Mouse (Mus musculus): Measurements from ENCODE around the gene Tmem120b. TPM values are rescaled to one million over a fixed set of nuclear protein-coding genes. Genes with fewer than 3 reads are reported as not detected.
A peak's percentile ranks its signal among the peaks of the same experiment; 100 is the strongest.

Gene Tmem120b
- polyA plus RNA-seq, 1 experiment from 2014 or later = 11.8 TPM

DNA sequence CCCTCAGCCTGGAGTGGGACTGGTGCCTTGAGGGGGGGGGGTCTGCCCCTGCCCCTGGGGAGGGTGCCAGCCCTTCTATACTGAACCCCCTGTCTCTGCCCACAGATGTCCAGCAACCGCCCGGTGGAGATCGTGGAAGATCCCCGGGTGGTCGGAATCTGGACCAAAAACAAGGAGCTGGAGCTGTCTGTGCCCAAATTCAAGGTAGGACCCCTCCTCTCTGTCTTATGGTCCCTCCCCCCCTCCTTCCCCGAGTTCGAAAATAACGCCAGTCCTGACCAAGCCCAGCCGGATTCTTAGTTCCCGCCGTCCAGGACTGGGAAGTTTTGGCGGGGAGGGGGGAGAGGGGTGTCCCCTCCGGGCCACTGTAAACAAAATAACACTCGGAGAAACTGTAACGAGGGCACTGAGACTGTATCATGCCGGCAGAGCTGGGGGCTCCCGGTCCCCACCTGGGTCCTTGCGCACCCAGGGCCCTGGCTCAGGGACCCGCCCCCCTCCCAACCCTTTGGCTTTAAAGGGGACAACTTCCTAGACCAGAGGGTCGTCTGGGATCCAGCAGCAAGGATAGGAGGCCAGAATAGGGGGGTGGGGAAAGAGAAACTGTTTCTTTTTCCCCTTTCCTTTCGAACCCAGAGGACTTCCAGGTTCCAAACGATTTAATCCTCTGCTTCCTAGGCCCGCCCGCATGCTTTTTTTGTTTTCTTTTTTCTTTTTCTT is 75.2 kb downstream of the Tmem120b start:
- H3K36me3 ChIP-seq = peaks cover 40% of the 10 kb centered on the region
- no peak for ATAC-seq (ENCODE audit: extremely low read depth, insufficient number of reproducible peaks, low FRiP score, low TSS enrichment)
- peak overlapping the region; percentile 100 for H3K27ac ChIP-seq (replicated peaks)
- peaks cover 52% of the 10 kb centered on the region for H3K4me1 ChIP-seq
- H3K4me3 ChIP-seq = peak overlapping the region; percentile 96
- WGBS = 2% methylated on average over 24 of the region's 24 CpGs
- H3K4me2 ChIP-seq = peak overlapping the region; percentile 86
- peak overlapping the region; percentile 100 for H3K9ac ChIP-seq
- H3K9me3 ChIP-seq = no peaks in the 10 kb centered on the region
- no peaks in the 10 kb centered on the region for H3K27me3 ChIP-seq (replicated peaks)

DNA sequence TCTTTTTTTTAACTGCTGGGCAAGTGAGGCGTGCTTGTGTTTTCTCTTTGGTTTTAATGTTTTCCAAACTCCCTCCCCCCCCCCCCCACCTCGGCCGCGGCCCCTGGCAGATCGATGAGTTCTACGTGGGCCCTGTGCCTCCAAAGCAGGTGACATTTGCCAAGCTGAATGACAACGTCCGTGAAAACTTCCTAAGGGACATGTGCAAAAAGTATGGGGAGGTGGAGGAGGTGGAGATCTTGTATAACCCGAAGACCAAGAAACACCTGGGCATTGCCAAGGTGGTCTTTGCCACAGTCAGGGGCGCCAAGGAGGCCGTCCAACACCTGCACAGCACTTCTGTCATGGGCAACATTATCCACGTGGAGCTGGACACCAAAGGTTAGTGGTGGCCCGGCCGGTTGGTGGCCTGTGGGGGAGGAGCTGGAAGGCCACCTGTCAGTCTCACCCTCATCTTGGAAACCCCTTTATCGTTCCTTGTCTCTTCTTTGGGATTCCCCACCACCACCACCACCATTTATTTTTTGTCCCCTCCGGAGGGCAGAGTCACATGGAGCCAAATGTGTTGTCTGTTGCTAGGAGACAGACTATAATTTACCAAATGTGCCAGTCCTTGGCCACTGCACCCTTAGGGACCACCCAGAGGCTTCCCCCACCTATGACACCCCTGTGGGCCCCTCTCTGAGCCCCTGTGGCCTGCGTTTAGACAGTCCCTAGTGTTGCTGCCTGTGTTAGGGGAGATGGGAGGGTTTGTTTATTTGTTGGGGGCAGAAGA is 75.9 kb downstream of the Tmem120b start:
- Histone ChIP-seq H3K4me1 (peaks cover 52% of the 10 kb centered on the region), H3K36me3 (peaks cover 47% of the 10 kb centered on the region), H3K27ac (replicated peaks) (peak overlapping the region; percentile 100), H3K27me3 (replicated peaks) (no peaks in the 10 kb centered on the region), H3K4me3 (peak overlapping the region; percentile 96), H3K9ac (peak overlapping the region; percentile 100), H3K9me3 (no peaks in the 10 kb centered on the region), H3K4me2 (peak overlapping the region; percentile 86)
- ATAC-seq (ENCODE audit: extremely low read depth, insufficient number of reproducible peaks, low FRiP score, low TSS enrichment) = no peak
- 4% methylated on average over 17 of the region's 17 CpGs for WGBS

DNA sequence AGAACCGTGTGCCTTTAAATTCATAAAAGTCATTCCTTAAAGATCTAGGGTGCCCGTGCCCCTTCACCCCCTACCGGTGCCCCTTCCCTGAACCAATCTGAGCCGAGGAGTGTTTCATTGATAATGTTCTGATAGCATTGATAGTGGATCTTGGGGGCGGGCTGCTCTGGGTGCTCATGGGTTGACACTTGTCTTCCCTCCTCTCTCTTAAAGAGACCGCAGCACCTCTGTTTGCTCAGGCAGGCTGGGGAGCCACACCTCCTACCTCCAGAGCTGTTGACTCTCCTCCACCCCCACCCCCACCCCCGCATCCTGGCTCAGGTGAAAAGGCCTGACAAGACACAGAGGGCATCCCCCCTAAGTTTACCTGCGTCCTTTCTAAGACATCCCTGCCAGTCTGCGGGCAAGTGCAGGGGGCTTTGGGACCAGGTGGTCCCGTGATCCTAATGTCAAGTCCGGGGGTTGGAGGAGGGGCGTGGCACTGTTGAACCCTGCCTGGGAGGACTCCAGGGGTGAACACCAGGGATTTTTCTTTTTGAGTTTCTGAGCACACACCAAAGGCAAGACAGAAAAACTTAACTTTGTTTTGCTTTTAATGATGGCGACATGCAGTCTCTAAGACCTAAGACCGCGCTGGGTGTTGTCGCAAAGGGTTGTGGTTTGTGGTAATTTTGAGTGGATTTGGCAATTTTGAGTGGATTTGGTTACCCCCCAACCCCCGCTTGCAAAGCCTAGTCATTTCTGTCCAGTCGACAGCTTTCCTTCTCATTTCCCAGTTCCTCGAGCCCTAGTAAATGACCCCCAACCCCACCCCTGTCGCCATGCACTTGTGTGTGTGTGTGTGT is 76.8 kb downstream of the Tmem120b start:
- Histone ChIP-seq H3K4me2 (peak overlapping the region; percentile 86), H3K4me3 (peak overlapping the region; percentile 96), H3K4me1 (peaks cover 53% of the 10 kb centered on the region), H3K36me3 (peaks cover 51% of the 10 kb centered on the region), H3K9ac (peak overlapping the region; percentile 100), H3K27me3 (replicated peaks) (no peaks in the 10 kb centered on the region), H3K27ac (replicated peaks) (0 out of 2 replicates have a peak overlapping the region, but pooled peaks have one; percentile 38), H3K9me3 (no peaks in the 10 kb centered on the region)
- no peak for ATAC-seq (ENCODE audit: extremely low read depth, insufficient number of reproducible peaks, low FRiP score, low TSS enrichment)
- WGBS = 36% methylated on average over 20 of the region's 20 CpGs

DNA sequence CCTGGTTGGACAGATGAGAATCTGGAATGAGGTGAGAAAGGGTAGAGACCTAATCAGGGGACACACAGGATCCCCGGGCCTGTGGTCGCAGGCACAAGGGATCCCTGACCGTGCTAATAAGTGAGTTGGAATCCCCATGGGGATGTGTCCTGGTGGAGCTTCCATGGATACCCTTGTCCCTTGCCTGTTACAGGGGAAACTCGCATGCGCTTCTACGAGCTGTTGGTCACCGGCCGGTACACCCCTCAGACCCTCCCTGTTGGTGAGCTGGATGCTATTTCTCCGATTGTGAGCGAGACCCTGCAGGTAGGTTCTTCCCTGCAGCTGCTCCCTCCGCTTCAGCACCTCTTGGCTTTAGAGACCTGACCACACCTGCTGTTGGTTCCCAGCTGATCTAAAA is 78.1 kb downstream of the Tmem120b start:
- H3K27me3 ChIP-seq (replicated peaks) = no peaks in the 10 kb centered on the region
- H3K36me3 ChIP-seq = peaks cover 65% of the 10 kb centered on the region
- no peak overlapping the region for H3K4me3 ChIP-seq
- no peak for ATAC-seq (ENCODE audit: extremely low read depth, insufficient number of reproducible peaks, low FRiP score, low TSS enrichment)
- peaks cover 67% of the 10 kb centered on the region for H3K4me1 ChIP-seq
- no peak overlapping the region for H3K9ac ChIP-seq
- no peak overlapping the region for H3K27ac ChIP-seq (replicated peaks)
- H3K4me2 ChIP-seq = peak overlapping the region; percentile 86; the same call in 1 of the 2 replicates
- no peaks in the 10 kb centered on the region for H3K9me3 ChIP-seq
- 84% methylated on average over 11 of the region's 11 CpGs for WGBS

DNA sequence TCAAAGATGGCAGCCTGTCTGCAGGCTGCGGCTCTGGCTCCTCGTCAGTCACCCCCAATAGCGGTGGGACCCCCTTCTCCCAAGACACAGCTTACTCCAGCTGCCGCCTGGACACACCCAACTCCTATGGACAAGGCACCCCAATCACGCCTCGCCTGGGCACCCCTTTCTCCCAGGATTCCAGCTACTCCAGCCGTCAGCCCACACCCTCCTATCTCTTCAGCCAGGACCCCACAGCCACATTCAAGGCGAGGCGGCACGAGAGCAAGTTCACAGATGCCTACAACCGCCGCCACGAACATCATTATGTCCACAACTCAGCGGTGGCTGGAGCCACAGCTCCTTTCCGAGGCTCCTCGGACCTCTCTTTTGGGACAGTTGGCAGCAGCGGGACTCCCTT is 79.4 kb downstream of the Tmem120b start:
- Histone ChIP-seq H3K9me3 (no peaks in the 10 kb centered on the region), H3K27me3 (replicated peaks) (no peaks in the 10 kb centered on the region), H3K9ac (no peak overlapping the region; the same call in 1 of the 2 replicates), H3K4me3 (no peak overlapping the region), H3K36me3 (peaks cover 77% of the 10 kb centered on the region), H3K27ac (replicated peaks) (no peak overlapping the region), H3K4me2 (no peak overlapping the region), H3K4me1 (peaks cover 69% of the 10 kb centered on the region)
- 74% methylated on average over 17 of the region's 17 CpGs for WGBS
- ATAC-seq (ENCODE audit: extremely low read depth, insufficient number of reproducible peaks, low FRiP score, low TSS enrichment) = no peak

DNA sequence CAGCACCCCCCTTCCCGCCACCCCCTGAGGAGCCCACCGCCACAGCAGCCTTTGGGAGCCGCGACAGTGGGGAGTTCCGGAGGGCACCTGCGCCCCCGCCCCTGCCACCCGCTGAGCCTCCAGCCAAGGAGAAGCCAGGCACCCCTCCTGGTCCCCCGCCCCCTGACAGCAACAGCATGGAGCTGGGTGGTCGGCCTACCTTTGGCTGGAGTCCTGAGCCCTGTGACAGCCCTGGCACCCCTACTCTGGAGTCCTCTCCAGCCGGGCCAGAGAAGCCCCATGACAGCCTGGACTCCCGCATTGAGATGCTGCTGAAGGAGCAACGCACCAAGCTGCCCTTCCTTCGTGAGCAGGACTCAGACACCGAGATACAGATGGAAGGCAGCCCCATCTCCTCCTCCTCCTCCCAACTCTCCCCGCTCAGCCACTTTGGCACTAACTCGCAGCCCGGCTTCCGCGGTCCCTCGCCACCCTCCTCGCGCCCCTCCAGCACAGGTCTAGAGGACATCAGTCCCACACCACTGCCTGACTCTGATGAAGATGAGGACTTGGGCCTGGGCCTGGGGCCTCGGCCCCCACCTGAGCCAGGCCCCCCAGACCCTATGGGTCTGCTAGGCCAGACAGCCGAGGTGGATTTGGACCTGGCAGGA is 80.0 kb downstream of the Tmem120b start:
- H3K4me2 ChIP-seq = no peak overlapping the region
- H3K36me3 ChIP-seq = peaks cover 84% of the 10 kb centered on the region
- 83% methylated on average over 25 of the region's 25 CpGs for WGBS
- peaks cover 69% of the 10 kb centered on the region for H3K4me1 ChIP-seq
- ATAC-seq (ENCODE audit: extremely low read depth, insufficient number of reproducible peaks, low FRiP score, low TSS enrichment) = no peak
- no peaks in the 10 kb centered on the region for H3K9me3 ChIP-seq
- H3K9ac ChIP-seq = 0 out of 2 replicates have a peak overlapping the region, but pooled peaks have one; percentile 24
- H3K4me3 ChIP-seq = no peak overlapping the region
- H3K27me3 ChIP-seq (replicated peaks) = no peaks in the 10 kb centered on the region
- H3K27ac ChIP-seq (replicated peaks) = no peak overlapping the region

DNA sequence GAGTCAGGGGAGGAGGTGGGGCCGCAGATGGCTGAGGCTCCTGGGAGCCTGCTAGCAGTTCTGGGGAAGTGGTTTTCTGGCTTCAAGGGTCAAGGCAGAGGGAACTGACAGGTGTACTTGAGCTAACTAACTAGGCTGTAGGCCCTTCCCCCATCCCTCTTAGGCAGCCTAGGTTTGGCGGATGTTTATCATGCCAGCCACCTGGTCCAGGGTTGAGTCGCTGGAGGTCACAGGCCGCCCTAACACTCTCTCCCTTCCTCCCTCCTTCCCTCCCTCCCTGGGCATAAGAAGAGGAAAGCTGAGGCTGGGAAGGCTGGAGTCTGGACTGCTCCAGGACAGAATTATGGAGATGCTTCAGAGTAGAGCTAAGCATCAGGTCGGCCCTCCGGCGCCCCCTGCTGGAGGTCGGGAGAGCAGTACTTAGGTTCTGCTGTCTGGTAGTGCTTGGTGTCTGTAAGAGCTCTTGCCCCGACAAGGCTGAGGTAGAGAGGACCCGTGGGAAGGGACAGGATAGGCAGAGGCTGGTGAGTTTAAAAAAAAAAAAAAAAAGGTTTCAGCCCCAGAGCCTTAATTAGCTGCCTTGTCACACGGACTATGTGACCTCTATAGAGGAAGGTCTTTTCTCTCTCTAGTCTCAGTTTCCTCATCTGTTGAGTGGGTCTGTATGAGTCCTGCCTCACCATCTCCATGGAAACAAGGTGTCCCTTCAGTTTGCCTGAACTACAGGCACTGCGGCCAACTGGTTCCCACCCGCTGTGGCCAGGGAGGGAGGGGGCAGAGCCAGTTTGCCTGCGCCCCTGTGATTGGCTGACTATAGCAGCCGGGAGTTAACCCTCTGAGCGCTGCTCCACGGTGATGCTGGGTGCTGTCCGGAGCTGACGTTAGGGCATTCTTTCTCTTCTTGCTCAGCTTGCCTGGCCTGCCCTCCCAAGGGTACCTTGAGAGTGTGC is 81.5 kb downstream of the Tmem120b start:
- Histone ChIP-seq H3K27me3 (replicated peaks) (no peaks in the 10 kb centered on the region), H3K36me3 (peaks cover 95% of the 10 kb centered on the region), H3K27ac (replicated peaks) (peak overlapping the region; percentile 38), H3K4me2 (peak overlapping the region; percentile 66), H3K9ac (peak overlapping the region; percentile 69), H3K9me3 (no peaks in the 10 kb centered on the region), H3K4me3 (peak overlapping the region; percentile 39), H3K4me1 (peaks cover 56% of the 10 kb centered on the region)
- ATAC-seq (ENCODE audit: extremely low read depth, insufficient number of reproducible peaks, low FRiP score, low TSS enrichment) = peak; percentile 73
- WGBS = 9% methylated on average over 19 of the region's 19 CpGs

DNA sequence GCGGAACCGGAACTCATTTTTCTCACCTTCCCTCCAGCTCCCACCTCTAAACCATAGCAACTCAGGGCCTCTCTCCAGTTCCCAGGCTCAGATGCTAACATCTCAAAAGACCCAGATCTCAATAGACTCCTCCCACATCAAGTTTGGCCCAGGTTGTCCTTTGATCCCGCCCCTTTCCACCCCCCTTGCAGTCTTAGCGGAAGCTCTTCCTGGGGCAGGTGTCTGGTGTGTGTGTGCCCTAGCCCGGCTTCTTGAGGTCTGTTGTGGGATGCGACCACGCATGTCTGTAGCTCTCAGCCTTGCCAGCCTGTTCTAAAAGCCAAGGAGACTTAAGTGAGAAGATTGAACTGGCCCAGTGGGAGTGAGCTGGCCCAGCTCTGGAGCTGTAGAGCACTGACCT is 82.4 kb downstream of the Tmem120b start:
- Histone ChIP-seq H3K4me1 (peaks cover 47% of the 10 kb centered on the region), H3K36me3 (peaks cover 93% of the 10 kb centered on the region), H3K4me3 (peak overlapping the region; percentile 39), H3K4me2 (peak overlapping the region; percentile 66), H3K27ac (replicated peaks) (peak overlapping the region; percentile 7; the same call in 1 of the 2 replicates), H3K27me3 (replicated peaks) (no peaks in the 10 kb centered on the region), H3K9ac (peak overlapping the region; percentile 69), H3K9me3 (no peaks in the 10 kb centered on the region)
- no peak for ATAC-seq (ENCODE audit: extremely low read depth, insufficient number of reproducible peaks, low FRiP score, low TSS enrichment)
- 45% methylated on average over 7 of the region's 7 CpGs for WGBS

DNA sequence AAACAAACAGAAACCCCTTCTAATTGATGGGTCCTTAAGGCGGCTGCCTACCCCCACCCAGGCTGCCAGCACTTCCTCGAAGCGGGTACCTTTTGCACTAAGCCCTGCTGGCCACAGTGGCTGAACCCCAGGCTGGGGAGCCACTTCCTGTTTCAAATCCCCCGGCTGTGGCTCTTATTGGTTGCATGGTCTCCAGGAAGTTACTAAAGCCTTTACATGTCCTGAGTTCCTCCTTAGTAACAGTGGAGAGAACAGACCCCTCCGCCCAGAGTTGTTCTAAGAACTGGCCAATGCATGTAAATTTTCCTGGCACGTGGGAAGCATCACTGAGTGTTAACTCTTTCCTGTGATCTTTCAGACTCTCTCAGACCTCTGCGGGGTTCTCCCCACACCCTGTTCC is 82.9 kb downstream of the Tmem120b start:
- no peak for ATAC-seq (ENCODE audit: extremely low read depth, insufficient number of reproducible peaks, low FRiP score, low TSS enrichment)
- peak overlapping the region; percentile 69; the same call in 1 of the 2 replicates for H3K9ac ChIP-seq
- H3K27ac ChIP-seq (replicated peaks) = peak overlapping the region; percentile 7; the same call in 1 of the 2 replicates
- H3K36me3 ChIP-seq = peaks cover 92% of the 10 kb centered on the region
- no peaks in the 10 kb centered on the region for H3K27me3 ChIP-seq (replicated peaks)
- 39% methylated on average over 7 of the region's 7 CpGs for WGBS
- no peaks in the 10 kb centered on the region for H3K9me3 ChIP-seq
- peak overlapping the region; percentile 66 for H3K4me2 ChIP-seq
- peak overlapping the region; percentile 39 for H3K4me3 ChIP-seq
- H3K4me1 ChIP-seq = peaks cover 43% of the 10 kb centered on the region
